Comparison of ENCODE assay signal across 28 mouse cellular contexts in genomic region chr10:67420761-67421160, GRCm38 (mm10).
"Had no signal": no experiment of that assay in that cellular context is flagged by ENCODE, and none has a peak within 500 bp of the region (broad histone marks: within the 10 kb centered on the region; RNA-seq: fewer than 3 reads in every experiment).

No protein-coding gene starts in this region.

- H3K36me3 ChIP-seq: limb, embryonic 10.5 days; limb, embryonic 12.5 days; limb, embryonic 13.5 days; limb, embryonic 15.5 days; liver, embryonic 12.5 days; liver, embryonic 13.5 days; liver, embryonic 15.5 days; lung, embryonic 15.5 days; midbrain, embryonic 10.5 days; midbrain, embryonic 12.5 days; midbrain, embryonic 13.5 days; midbrain, embryonic 15.5 days had no signal

- H3K4me1 ChIP-seq: limb, embryonic 10.5 days; limb, embryonic 12.5 days; limb, embryonic 13.5 days; liver, embryonic 12.5 days; liver, embryonic 13.5 days; liver, embryonic 15.5 days; lung, embryonic 15.5 days; megakaryocyte, embryonic 14.5 days; midbrain, embryonic 10.5 days; midbrain, embryonic 12.5 days; midbrain, embryonic 13.5 days; midbrain, embryonic 15.5 days had no signal

- H3K27me3 ChIP-seq: limb, embryonic 12.5 days; limb, embryonic 13.5 days; limb, embryonic 15.5 days; liver, embryonic 12.5 days; liver, embryonic 13.5 days; liver, embryonic 15.5 days; lung, embryonic 15.5 days; megakaryocyte, embryonic 14.5 days; midbrain, embryonic 12.5 days; midbrain, embryonic 13.5 days; midbrain, embryonic 15.5 days had no signal

- H3K4me3 ChIP-seq: left cerebral cortex, adult 2 months; limb, embryonic 10.5 days; limb, embryonic 12.5 days; limb, embryonic 13.5 days; limb, embryonic 15.5 days; liver, embryonic 12.5 days; liver, embryonic 13.5 days; liver, embryonic 15.5 days; lung, embryonic 15.5 days; megakaryocyte, embryonic 14.5 days; midbrain, embryonic 10.5 days; midbrain, embryonic 12.5 days; midbrain, embryonic 13.5 days; midbrain, embryonic 15.5 days; myocyte had no signal

- H3K9me3 ChIP-seq: limb, embryonic 10.5 days; limb, embryonic 13.5 days; limb, embryonic 15.5 days; liver, embryonic 12.5 days; liver, embryonic 13.5 days; liver, embryonic 15.5 days; lung, embryonic 15.5 days; midbrain, embryonic 12.5 days; midbrain, embryonic 13.5 days; midbrain, embryonic 15.5 days had no signal

- DNase-seq: left cerebral cortex, postnatal 4 days; liver; liver, embryonic 13.5 days; liver, postnatal 0 days; lung, adult 18-20 months; lung, adult 2 months; lung, embryonic 14.5 days; lung, postnatal 10 days; lung, postnatal 14 days; lung, postnatal 36 days; lung, postnatal 4 days; midbrain, embryonic 14.5 days had no signal

- H3K9ac ChIP-seq: limb, embryonic 12.5 days; limb, embryonic 13.5 days; limb, embryonic 15.5 days; liver, embryonic 12.5 days; liver, embryonic 13.5 days; liver, embryonic 14.5 days; liver, embryonic 15.5 days; liver, postnatal 0 days; lung, embryonic 14.5 days; lung, embryonic 15.5 days; midbrain, embryonic 12.5 days; midbrain, embryonic 13.5 days; midbrain, embryonic 15.5 days had no signal

- H3K27ac ChIP-seq: left cerebral cortex, adult 2 months; limb, embryonic 10.5 days; limb, embryonic 12.5 days; limb, embryonic 13.5 days; limb, embryonic 15.5 days; liver, embryonic 12.5 days; liver, embryonic 13.5 days; liver, embryonic 14.5 days; liver, embryonic 15.5 days; lung, embryonic 15.5 days; macrophage; midbrain, embryonic 10.5 days; midbrain, embryonic 12.5 days; midbrain, embryonic 13.5 days; midbrain, embryonic 15.5 days had no signal
